Mouse (Mus musculus) ES-CJ7 (cell line): ENCODE measurements around the gene Pck1.

Source experiments
- DNase-seq: peaks from one replicate; pipeline ENCODE4 v3.0.0; 2011; ENCODE audit warnings: low read depth, low spot score

Gene Pck1

GRCm38 (mm10) chr2:173203726-173204125 lies 50.9 kb downstream of the Pck1 start:
- no peak for DNase-seq

DNA sequence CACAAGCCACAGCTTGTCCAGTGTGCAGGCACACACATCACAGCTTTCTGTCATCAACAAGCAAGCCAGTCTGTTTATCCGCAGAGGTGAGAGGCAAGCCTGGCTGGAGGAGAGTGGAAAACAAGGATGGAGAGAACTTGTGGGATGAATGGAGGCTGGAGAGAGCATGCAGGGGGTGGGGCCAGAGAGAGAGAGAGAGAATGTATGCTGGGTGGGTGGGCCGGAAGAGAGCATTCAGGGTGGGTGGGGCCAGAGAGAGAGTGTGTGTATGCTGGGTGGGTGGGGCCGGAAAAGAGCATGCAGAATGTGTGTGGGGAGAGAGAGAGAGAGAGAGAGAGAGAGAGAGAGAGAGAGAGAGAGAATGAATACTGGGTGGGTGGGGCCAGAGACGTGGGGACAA lies 51.8 kb downstream of the Pck1 start:
- DNase-seq: no peak

DNA sequence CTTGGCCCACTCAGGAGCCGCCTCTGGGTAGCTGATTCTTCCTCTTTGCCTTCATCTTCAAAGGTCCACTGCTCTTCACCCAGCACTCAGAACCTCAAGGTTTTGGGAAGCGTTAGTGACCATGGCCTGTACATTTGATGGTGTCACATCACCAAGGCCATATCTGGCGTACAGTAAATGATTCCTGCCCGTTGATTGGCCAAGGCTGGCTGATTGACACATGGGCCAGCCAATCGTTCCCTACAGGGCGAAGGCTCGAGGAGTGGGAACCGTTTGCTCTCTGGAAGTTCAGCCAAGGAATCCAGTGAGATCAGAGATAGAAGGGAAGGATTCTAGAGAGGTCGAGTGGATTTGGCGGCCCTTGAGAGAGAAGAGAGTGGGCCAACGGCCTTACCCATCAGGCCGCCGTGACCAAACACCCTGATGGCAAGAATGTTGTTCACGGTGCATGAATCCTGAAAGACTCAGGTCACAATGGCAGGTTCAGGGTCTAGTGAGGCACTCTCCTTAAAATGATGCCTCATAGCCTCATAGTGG lies 52.8 kb downstream of the Pck1 start:
- peak; percentile 78 for DNase-seq

- no peak for DNase-seq
These were observed 54.2 kb downstream of the Pck1 start for GRCm38 (mm10) chr2:173207051-173207450.
